Mouse (Mus musculus) thymus, postnatal 14 days (tissue): Measurements from ENCODE around the gene F2rl1.
A peak's percentile ranks its signal among the peaks of the same experiment; 100 is the strongest.

ENCODE experiments used
- DNase-seq: peaks from one replicate; pipeline ENCODE4 v3.0.0; 2021

The F2rl1 gene

DNA sequence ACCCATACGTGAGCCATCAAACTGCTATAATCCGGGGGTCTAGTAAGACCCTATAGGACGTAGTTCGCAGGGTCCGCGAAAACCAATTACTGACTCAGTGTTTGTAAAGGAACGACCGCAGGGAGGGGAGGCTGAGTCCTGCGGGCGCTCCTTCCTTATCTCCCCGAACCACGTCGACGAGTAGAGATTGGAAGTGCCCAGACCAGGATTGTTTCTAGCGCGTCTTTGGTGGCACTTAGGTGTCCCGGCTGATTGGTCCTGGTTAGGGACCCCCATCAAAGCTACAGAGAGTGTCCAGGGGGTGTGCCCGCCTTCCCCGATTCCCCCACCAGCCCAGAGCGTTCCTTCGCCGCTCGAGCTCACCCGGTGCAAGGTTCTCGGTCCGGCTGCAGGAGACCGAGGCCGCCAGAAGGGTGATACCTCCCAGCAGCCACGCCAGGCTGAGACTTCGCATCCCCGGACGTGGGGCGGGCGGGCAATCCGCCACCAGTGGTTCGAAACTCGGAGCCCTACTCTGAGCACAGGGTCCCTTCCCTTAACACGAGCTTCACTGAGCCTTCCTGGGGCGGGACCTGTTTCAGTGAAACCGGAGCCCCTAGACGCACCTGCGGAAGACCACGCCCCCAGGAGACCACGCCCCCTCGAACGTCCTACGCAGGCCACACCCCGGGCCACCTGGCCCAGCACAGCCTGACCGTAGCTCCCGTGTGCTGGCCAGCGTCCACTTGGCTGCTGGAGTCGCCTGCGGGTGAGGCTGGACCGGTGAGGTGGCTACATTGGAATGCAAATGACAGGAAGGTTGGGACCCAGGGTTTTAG is at the start of gene F2rl1:
Gene F2rl1 (minus strand): TSS at position 554 of the 818 bp plus-strand sequence.
- DNase-seq, result peak; percentile 60

DNA sequence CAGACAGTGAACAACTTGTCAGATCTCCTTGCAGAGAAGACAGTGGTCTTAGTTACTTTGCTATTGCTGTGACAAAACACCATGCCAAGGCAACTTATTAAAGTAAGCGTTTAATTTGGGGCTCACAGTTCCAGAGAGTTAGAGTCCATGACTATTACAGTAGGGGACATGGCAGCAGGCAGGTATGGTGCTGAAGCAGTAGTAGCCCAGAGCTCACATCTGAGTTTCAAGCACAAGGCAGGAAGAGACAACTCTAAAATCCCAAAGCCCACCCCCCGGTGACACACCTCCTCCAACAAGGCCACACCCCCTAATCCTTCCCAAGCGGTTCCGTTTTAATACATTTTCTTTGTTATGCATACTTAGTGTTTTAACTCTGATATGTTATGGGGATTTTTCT is 45.9 kb upstream of the F2rl1 start:
- no peak for DNase-seq

DNA sequence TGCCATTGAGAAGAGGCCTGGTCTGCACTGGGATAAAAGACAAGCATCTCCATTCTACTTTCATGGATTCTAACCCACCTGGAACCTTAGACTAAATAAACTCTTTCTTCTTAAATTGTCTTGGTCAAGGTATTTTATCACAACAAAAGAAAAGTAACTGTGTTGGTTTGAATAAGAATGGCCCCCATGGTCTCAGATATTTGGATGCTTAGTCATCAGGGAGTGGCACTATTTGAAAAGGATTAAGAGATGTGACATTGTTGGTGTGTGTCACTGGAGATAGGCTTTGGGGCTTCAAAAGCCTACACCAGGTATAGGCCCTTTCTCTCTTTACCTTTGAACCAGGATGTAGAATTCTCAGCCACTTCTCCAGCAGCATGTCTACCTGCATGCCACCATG is 44.3 kb upstream of the F2rl1 start:
- no peak for DNase-seq

DNA sequence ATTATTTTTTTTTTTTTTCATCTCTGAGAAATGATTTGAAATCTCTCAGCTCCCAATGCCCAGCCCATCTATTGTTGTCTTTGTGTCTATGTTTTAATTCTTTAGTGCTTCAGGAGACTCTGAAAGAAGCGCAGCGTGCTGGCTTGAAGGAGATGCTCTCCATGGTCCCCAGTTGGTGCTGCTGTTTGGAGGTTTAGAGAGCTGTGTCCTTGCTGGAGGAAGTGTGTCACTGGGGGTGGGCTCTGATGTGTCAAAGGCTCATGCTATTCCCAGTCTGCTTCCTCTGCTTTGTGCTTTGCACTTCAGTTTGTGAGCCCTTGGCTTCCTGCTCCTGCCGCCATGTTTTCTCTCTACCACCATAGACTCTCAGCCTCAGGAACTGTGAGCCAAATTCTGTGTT is 43.3 kb upstream of the F2rl1 start:
- no peak for DNase-seq

DNA sequence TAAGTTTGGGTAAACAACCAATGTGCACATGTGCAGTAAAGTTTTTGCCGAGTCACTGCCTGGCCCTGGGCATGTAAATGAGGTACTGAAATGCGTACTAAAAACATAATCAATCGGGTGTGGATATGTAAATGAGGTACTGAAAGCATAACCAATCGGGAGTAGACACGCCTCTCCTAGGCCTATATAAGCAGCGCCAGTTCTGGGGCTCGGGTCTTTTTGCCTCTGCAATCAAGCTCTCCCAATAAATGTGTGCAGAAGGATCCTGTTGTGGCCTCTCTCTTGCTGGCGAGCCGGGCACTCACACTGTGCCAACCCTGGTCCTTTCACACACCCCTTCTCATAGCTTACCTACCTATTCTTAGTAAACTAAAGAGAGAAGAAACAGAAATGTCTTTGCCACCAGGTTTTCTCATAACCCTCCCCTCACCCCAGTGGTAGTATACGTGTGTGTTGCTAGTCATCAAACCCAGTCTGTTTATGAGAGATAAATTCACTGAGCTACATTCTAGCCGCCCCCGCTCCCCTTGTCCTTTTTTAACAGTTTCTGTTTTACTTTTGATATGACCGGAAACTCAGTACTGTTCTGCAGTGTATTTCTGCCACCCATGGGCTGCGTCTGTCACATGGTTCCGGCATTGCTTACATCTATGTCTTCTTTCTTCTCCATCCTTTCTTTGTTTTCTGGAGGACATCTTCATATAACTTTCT is 42.0 kb upstream of the F2rl1 start:
- no peak for DNase-seq

DNA sequence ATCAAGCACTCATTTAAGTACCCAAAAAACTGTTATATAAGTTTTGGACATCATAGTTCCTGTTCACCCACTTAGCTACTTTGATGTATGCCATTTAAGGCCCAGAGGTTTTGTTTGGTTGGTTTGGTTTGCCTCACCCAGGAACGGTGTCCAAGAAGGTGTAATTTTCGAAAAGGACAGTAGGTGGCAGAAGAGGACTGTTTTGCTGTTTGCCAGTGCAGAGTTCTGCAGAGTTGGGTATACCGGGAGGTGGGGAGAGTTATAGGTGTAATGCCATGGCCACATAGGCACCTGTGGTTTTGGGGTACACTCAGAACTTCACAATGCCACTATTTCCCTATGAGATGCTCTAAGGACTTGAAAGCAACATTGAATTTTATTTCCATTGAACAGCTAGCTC is 38.7 kb upstream of the F2rl1 start:
- DNase-seq, result peak; percentile 83

DNA sequence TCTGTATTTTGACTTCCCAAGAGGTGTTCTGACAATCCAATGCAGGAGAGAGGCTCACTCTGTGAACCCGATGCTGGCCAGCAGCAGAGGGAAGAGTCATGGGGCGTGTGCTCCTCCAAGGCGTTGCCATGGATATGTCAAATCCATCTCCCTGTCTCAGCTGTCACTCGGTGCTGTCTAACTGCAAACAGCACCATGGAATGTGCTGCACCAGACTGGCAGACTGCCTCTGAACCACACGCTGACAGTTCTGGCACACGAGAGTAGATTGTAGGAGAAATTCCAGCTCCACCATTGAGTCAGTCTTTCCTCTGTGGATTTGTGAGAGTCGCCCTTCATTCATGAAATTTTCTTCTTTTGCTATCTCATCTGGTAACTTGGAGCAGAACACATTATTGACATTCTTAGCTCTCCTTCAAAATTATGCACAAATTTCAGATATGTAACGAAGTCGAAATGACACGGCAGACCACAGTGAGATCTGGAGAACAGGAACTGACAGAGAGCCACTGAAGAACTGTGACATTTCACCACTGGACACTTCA is 38.1 kb upstream of the F2rl1 start:
- no peak for DNase-seq

DNA sequence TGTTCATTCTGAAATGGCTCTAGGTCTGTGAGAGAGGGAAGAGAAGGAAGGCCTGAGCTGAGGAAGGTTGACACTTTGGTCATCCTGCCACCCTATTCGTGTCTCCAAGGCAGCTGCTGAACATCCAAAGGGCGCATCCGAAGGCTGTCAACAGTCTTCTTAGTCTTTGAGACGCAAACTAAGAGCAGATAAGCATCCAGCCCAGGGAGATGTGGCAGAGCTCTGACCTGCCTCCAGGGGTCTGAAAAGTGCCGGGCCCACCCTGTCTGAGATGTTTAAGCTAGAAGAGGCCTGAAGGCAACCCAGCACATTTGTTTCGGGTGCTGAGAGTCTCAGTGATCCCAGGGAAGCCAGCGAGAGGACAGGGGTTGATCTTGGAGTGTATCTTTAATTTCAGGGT is 32.3 kb upstream of the F2rl1 start:
- no peak for DNase-seq

DNA sequence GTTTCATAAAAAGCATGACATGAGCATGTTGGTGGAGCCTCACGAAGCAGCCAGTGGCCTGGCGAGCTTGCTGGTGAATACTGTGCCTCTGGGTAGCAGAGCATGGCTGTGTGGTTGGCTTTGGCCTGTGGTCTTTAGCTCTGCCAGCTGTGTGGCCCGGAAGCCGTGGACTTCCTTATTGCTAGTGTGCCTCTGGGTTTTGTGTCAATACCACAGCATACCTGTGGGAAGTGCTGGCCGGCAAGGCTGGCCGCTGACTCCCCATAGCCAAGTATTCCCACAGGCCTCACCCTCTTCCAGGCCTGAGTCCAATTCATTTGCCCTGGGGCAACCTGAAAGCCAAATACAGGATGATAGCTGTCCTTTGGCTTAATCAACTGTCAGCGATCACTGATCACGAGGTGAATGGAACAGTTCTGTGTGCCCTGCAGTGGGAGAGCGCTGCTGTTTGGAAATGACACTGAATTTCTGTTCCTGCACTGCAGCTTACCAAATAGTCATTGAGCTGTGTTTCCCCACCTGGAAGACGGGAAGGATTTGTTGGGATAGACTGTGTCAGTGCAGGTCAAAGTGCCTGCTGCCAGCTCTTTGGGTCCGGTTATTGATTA is 29.0 kb upstream of the F2rl1 start:
- no peak for DNase-seq

DNA sequence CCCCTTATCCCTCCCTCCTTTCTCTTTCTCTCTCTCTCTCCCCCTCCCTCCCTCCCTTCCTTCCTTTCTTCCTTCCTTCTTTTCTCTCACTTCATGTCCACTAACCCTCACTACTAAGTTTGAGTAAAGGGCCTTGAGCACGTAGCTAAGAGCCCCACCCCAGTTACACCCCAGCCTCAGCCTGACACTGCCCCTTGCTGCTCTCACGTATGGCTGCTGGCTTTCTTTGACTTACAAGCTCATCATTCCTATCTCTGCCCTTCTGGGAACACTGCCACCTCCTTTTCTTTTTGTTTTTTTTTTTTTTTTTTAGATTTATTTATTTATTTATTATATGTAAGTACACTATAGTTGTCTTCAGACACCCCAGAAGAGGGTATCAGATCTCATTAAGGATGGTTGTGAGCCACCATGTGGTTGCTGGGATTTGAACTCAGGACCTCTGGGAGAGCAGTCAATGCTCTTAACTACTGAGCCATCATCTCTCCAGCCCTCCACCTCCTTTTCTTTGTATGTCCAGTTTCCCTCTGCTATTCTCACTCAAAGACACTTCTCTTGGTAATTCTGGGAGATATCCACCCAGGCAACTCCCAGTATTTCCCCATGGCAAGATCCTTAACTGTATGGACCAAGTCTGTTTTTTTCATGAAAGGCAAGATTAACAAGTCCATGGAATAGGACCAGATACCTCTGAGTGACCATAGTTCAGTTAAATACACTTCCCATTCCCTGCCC is 25.8 kb upstream of the F2rl1 start:
- DNase-seq, result no peak

DNA sequence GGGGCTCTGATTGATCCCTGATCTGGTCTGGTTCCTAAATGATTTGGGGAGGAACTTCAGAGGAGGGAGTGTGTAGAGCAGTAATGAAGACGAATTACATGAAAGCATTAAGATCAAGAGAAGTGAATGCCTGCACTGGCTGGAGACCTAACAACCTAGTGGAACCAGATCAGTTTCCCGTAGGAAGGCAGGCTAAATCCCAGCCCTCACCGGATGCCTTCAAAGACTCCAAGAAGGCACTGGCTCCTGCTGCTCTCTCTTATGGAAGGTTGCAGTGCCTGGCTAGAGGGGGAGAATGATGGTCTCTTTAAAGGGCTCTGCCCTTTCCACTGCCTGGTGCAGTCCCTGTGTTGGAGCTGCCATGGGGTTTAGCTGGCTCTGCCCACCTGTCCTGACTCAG is 24.4 kb upstream of the F2rl1 start:
- no peak for DNase-seq

DNA sequence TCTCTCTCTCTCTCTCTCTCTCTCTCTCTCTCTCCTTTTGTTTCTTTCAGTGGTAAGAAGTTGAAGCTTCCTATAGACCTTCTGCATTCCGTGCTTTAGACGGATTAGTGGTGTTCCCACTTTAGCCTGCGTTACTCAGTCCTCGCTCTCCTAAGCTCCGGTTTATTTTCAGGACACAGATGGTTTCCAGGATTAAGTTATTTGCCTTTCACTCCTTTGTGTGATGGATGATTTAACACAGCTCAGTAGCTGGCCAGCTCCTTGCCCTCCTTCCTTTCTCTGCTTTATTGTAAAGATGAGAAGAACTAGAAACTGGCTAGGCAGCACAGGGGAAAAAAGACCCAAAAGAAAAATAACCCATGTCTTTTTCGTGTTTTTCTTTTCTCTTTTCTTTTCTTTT is 23.8 kb upstream of the F2rl1 start:
- DNase-seq, result no peak

DNA sequence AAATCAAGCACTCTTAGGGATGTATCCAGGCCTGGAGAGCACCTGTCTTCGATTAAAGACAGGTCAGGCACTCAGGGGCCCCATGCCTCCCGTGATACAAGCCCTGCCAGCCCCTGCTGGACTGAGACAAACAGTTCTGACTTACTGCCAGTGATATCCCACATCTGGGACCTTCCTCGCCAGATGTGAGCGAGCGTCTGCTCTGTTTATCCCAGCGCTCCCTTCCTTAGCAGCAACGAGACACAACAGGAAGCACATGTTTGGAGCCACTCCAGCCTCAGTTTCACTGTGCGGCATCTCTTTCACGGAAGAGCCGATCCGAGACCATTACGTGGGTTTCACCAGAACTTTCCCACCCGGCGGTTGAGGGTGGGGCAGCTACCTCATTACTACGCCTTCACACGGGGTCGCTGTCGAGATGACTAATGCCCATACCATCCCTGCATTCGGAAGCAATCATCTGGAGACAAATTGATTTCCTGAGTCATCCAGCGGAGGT is 23.3 kb upstream of the F2rl1 start:
- DNase-seq, result no peak

DNA sequence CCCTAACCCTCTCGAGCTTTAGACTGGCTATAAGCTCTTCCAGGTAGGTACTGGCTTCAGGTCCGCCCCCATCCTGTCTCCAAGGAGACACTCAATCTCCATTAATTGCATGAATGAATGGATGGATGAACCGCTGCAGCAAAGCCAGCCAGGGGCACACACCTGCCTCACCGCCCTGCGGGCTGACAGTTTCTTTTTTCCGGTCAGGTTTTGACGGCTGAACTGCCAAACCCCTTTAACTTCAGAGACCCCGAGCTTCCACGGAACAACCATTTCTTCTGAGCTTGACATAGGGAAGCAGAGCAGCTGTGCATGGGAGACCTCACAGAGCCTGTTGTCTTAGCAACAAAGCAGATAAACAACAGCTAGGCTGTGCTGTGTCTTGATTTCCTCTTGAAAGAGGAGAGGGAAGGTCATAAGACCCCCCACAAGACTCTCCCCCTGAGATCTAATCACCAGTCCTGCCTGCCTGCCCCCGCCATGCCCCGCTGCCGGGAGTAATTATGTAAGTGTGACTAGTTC is 22.1 kb upstream of the F2rl1 start:
- DNase-seq, result no peak

DNA sequence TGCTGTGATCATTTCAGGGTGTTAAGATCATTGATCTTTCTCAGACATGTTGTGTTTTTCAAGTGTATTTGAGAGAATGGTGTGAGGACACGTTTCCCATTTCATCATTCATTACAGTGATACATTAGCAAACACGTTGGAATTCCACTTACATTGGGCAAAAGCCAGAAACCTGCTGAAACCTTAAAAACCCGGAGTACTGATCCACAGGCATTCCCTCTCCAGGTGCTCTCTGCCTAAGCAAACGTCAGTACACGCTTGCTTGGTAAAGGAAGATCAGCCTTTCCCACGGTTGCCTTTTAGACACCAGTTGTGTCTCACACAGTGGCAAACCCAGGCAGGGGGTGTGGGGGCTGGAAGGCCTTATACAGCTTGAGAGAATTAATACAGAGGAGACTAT is 21.2 kb upstream of the F2rl1 start:
- DNase-seq, result no peak

DNA sequence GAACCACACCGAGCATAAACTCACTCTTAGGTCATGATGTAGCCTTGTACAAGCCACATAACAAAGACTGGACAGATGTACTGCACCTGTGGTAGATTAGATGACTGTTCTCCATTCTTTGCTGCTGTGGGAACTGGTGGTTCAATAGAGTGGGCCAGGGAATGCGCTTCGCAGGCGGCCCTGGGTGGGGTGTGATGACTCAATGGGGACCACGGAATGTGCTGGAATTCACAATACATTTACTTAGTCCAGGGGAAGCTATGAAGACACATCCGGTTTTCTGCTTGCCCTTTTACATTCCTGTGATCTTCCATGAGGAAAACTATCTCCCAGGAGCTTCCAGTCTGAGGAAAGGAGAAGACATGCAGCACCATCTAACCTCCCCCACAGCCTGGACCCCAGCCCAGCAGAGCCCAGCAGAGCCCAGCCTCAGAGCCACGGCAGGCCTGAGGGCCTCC is 20.7 kb upstream of the F2rl1 start:
- DNase-seq, result no peak

DNA sequence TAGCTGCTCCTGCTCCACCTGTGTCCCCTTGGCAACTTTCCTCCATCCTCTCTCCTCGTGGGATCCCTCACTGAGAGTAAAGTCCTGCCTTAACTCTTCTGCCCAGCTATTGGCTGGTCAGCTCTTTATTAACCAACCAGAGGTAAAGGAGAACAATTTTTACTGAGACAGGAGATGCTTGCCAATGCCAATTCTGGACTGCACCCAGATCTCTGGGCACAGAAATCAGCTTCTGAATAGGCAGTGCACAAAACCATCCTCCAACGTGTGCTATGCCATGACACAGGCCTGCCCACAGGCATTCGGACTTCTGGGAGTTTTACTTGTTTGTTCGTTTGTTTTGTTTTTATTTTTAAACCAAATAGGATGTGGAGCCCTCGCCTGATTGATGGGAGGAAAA is 13.0 kb upstream of the F2rl1 start:
- no peak for DNase-seq

DNA sequence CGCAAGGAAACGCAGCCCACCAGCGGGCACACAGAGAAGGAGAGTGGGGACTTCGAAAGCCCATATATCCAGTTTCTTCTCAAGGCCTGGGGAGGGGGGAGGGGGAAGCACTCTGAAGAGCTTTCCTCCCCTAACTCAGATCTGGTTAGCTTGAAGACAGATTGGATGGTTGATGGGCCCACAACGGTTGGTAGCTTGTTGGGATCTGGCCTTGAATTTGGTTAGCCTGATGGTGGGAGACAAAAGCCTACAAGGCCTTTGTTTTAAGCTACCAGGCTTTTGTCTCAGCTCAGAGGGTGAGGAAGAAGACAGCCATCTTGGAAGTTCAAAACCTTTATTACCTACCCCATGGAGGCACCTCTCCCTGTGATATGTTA is 11.1 kb upstream of the F2rl1 start:
- DNase-seq, result no peak

DNA sequence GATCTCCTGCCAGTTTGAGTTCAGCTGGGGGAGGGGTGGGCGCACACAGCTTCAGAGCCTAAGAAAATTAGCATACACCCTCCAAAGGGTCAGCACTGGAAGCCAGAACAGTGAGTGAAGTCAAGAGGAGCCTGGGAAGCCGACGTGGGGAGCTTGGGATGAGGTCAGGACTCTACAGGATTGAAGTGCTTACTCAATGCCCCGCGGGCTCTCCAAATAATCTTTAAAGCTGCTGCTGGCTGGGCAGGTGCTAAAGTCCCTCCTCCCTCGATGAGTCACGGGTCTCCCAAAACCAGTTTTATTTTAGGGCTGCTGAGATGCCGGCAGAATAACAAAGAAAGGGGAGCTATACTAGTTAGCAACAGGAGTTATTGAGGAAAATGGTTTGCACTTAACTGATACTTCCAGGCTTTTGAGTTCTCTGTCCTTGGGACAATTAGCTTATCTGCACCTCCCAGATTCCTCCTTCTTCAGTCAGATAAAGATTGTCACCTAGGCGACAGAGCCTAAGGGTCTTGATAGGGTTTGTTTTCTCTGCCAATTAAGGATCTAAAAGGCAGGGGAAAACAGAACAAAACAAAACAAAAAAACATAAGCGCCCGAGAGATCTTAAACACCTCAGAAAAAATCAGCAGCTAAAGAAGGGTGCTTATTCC is 10.6 kb upstream of the F2rl1 start:
- no peak for DNase-seq

DNA sequence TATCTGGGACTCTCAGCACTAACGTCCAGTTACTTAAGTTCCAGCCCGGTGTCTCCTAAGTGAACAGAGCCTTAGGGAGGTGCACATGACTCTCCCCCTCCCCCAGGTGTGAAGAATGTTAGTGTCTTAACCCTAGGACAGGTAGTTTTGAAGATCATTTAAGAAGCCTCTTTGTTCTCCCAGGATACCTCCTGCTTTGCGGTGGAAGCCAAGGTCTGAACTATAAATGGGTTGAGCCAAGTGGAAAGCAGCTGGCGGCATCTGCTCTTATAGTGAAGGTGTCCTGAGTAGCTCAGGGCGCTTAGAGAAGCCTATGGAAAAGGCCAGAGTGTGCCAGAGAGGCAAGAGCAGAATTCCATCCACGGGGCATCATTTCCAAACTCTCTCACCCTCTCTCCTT is 10.0 kb upstream of the F2rl1 start:
- DNase-seq, result no peak

DNA sequence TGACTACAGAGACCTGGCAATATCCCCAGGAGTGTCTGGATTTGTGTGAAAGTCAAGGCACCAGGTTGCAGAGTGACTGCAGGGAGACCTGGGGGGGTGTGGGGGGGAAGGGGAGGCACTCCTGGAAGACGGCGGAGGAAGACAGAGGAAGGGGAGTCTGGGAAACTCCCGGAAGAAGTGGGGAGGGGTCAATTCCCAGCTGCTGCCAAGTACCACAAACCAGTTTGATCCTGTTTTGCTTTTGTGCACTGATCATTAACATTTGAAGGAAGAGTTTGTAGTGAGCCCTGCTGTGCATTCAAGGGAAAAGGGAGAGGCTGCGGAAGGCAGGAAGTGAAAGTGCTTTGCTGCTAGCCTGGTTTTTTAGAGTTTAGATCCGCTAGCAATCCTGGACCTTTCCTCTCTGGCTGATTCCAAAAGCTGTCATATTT is 9.1 kb upstream of the F2rl1 start:
- no peak for DNase-seq

DNA sequence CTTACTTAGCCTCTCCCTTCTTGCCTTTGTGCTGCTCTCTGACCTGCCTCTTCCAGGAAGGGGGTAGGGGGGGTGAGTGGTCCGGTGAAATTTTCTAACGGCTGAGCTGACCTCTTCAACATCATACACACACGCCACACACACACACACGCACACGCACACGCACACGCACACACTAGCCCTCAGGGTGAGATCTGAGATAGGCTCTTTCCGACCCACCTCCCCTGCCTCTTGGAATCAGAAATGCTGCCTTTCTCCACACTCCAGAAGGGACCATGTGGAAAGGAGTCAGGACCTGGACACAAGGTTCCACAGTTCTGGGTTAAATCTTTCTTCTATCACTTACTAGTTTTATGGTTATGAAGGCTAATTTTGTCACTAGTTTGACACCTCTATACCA is 8.6 kb upstream of the F2rl1 start:
- no peak for DNase-seq
